Mouse (Mus musculus) limb, embryonic 14.5 days (tissue): ENCODE data around the gene Fermt2. TPM values are rescaled to one million over a fixed set of nuclear protein-coding genes. Genes with fewer than 3 reads are reported as not detected.

Source experiments
- ATAC-seq: fragments of 200-750 bp; cut with Nextera tagmentation; 2 replicates; pipeline ENCODE4 v1.8.0; 2017; ENCODE audit warnings: low read depth, moderate number of reproducible peaks, moderate TSS enrichment; ENCODE audit not compliant: low FRiP score
- DNase-seq: peaks from one replicate; pipeline ENCODE4 v3.0.0-alpha.2; 2015; ENCODE audit warnings: low spot score
- H3K27ac ChIP-seq: fragments of 300-500 bp; sonication (generic); replicated peaks from 2 replicates; pipeline ENCODE4 v1.5.1; 2014; ENCODE audit warnings: low read depth, mild to moderate bottlenecking, low read length, moderate library complexity, mixed read lengths
- H3K27me3 ChIP-seq: fragments of 300-500 bp; sonication (generic); 2 replicates; pipeline ENCODE4 v1.6.1; 2014; ENCODE audit warnings: low read length, mixed read lengths; ENCODE audit not compliant: control insufficient read depth, insufficient read depth
- H3K36me3 ChIP-seq: fragments of 300-500 bp; sonication (generic); 2 replicates; pipeline ENCODE4 v1.6.1; 2014; ENCODE audit warnings: mild to moderate bottlenecking, low read length, moderate library complexity, mixed read lengths; ENCODE audit not compliant: control insufficient read depth, insufficient read depth
- H3K4me1 ChIP-seq: fragments of 300-500 bp; sonication (generic); 2 replicates; pipeline ENCODE4 v1.6.1; 2014; ENCODE audit warnings: antibody characterized with exemption, low read length, mixed read lengths; ENCODE audit not compliant: control insufficient read depth, insufficient read depth
- H3K4me2 ChIP-seq: fragments of 300-500 bp; sonication (generic); replicated peaks from 2 replicates; pipeline ENCODE4 v1.6.1; 2014; ENCODE audit warnings: low read depth, mild to moderate bottlenecking, low read length, moderate library complexity; ENCODE audit not compliant: severe bottlenecking
- H3K4me3 ChIP-seq: fragments of 300-500 bp; sonication (generic); replicated peaks from 2 replicates; pipeline ENCODE4 v1.5.1; 2014; ENCODE audit warnings: low read length
- H3K9ac ChIP-seq: fragments of 300-500 bp; sonication (generic); 2 replicates; pipeline ENCODE4 v1.6.1; 2014; ENCODE audit warnings: mild to moderate bottlenecking, low read depth, low read length, moderate library complexity; ENCODE audit not compliant: severe bottlenecking
- H3K9me3 ChIP-seq: fragments of 300-500 bp; sonication (generic); 2 replicates; pipeline ENCODE4 v1.6.1; 2016; ENCODE audit warnings: low read length; ENCODE audit not compliant: control insufficient read depth
- POLR2A ChIP-seq: fragments of 200-500 bp; IDR thresholded peaks from 2 replicates; pipeline ENCODE4 v1.8.0; 2012; ENCODE audit warnings: inconsistent platforms, mild to moderate bottlenecking, moderate library complexity, borderline replicate concordance; ENCODE audit not compliant: insufficient read depth, insufficient read length; ENCODE audit errors: extremely low read depth
- WGBS: fragments of 180-500 bp; shearing (Covaris S2); extraction: QIAGEN DNeasy Blood & Tissue Kit; methylation state at CpG from one replicate; pipeline ENCODE4 v1.1.7; 2014; 5-methylcytosine and 5-hydroxymethylcytosine counted together
- polyA plus RNA-seq, 2 experiments: library from polyadenylated mRNA; depleted of rRNA in 1 of 2; stranded (reverse) in 1 of 2; unstranded in 1 of 2; fragments of >200 nt; fragmentation: Nextera tagmentation in 1 of 2; extraction: Ambion mirVana in 1 of 2; gene quantifications; 2 replicates each; pipeline versions ENCODE4 v1.2.1 to v1.2.3; 2012 to 2014

Gene Fermt2
- polyA plus RNA-seq, 2 experiments = 91.7 to 128 TPM

DNA sequence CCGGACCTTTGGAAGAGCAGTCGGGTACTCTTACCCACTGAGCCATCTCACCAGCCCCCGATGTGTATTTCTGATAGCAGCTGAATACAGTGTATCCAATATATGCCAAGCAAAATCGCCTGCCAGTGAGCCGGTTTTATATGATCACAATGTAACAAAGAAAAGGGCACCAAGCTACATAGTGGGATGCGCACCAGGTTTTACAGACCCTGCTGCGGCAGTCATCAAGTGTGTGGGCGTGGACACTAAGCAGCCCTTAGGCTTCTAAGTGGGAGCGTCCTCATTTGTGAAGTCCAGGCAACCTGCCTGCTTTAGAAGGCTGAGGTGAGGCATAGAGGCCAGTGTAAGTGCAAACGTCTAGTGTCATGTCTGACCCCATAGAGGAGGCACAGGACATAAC, 69.4 kb downstream of the Fermt2 start:
- H3K4me2 ChIP-seq = no peak overlapping the region
- no peak for TF ChIP-seq POLR2A
- H3K36me3 ChIP-seq = peaks cover 65% of the 10 kb centered on the region
- H3K4me1 ChIP-seq = no peaks in the 10 kb centered on the region
- no peak overlapping the region for H3K27ac ChIP-seq
- 90% methylated on average over 10 of the region's 10 CpGs for WGBS
- no peak for DNase-seq
- H3K4me3 ChIP-seq = no peak overlapping the region
- H3K27me3 ChIP-seq = no peaks in the 10 kb centered on the region
- H3K9ac ChIP-seq = no peak overlapping the region
- H3K9me3 ChIP-seq = no peaks in the 10 kb centered on the region
- no peak for ATAC-seq

DNA sequence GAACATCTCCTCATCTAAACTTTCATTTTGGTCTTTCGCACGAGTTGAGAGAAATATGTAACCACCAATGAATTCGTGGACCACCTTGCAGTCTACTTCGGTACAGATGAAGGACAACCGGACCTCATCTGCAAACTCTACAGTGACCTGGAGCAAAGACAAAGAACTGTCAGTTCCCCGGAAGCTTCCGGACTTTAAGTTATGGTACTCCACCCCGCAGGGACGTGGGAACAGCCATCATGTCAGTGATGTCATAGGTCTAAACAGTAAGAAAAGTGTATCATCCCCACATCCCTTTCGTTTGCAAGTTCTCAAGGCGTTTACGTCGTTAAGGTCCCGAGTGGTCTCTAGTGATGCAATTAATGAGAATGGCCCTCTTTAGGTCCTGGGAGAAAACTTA, 70.0 kb downstream of the Fermt2 start:
- H3K27me3 ChIP-seq = no peaks in the 10 kb centered on the region
- H3K4me2 ChIP-seq = no peak overlapping the region
- H3K36me3 ChIP-seq = peaks cover 61% of the 10 kb centered on the region
- no peak for DNase-seq
- 93% methylated on average over 14 of the region's 14 CpGs for WGBS
- no peak overlapping the region for H3K27ac ChIP-seq
- TF ChIP-seq POLR2A = no peak
- H3K9ac ChIP-seq = no peak overlapping the region
- H3K9me3 ChIP-seq = no peaks in the 10 kb centered on the region
- no peaks in the 10 kb centered on the region for H3K4me1 ChIP-seq
- no peak for ATAC-seq
- H3K4me3 ChIP-seq = no peak overlapping the region

DNA sequence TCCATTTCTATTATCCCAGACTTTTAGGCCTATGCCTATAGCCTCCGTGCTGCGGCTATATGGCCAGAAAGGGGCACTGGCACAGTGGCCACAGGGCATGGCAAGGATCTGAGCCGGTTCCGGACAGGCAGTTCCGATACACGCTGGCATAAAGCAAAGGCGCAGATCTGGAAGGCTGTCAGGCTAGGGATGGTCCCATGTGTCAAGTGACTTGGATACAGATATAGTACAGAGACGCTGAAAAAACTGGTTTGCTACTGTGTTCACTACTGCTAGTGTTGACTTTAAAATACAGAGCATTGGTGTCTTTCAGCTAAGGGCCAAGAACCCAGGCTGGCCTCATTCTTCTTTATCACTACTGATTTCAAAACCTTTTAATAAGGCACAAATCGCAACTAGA, 72.9 kb downstream of the Fermt2 start:
- ATAC-seq (no peak), DNase-seq (no peak)
- H3K4me2 ChIP-seq = no peak overlapping the region
- no peak overlapping the region for H3K4me3 ChIP-seq
- no peak overlapping the region for H3K9ac ChIP-seq
- no peaks in the 10 kb centered on the region for H3K27me3 ChIP-seq
- H3K36me3 ChIP-seq = peaks cover 37% of the 10 kb centered on the region
- H3K4me1 ChIP-seq = peaks cover 4% of the 10 kb centered on the region
- no peaks in the 10 kb centered on the region for H3K9me3 ChIP-seq
- WGBS = 80% methylated on average over 9 of the region's 9 CpGs
- no peak for TF ChIP-seq POLR2A
- H3K27ac ChIP-seq = no peak overlapping the region

DNA sequence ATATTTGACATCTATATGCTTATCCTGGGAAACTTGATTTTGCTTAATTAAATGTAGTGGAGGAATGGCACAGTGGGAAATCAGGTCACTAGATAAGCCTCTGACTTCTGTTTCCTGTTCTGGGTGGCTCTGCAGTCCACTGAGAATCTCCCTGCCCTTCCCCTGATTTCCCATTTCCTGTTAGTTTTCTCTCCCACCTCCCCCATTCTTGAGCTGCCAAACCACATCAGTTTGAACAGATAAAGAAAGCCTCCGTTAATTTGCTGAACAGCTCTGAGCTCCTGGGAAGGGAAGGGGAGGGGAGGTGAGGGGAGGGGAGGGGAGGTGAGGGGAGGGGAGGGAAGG, 73.4 kb downstream of the Fermt2 start:
- TF ChIP-seq POLR2A = no peak
- Histone ChIP-seq H3K4me3 (no peak overlapping the region), H3K9ac (no peak overlapping the region), H3K4me1 (peaks cover 4% of the 10 kb centered on the region), H3K27me3 (no peaks in the 10 kb centered on the region), H3K4me2 (no peak overlapping the region), H3K27ac (no peak overlapping the region), H3K9me3 (no peaks in the 10 kb centered on the region), H3K36me3 (peaks cover 32% of the 10 kb centered on the region)
- no peak for ATAC-seq
- 8% methylated on average over 1 of the region's 1 CpGs for WGBS
- DNase-seq = no peak

DNA sequence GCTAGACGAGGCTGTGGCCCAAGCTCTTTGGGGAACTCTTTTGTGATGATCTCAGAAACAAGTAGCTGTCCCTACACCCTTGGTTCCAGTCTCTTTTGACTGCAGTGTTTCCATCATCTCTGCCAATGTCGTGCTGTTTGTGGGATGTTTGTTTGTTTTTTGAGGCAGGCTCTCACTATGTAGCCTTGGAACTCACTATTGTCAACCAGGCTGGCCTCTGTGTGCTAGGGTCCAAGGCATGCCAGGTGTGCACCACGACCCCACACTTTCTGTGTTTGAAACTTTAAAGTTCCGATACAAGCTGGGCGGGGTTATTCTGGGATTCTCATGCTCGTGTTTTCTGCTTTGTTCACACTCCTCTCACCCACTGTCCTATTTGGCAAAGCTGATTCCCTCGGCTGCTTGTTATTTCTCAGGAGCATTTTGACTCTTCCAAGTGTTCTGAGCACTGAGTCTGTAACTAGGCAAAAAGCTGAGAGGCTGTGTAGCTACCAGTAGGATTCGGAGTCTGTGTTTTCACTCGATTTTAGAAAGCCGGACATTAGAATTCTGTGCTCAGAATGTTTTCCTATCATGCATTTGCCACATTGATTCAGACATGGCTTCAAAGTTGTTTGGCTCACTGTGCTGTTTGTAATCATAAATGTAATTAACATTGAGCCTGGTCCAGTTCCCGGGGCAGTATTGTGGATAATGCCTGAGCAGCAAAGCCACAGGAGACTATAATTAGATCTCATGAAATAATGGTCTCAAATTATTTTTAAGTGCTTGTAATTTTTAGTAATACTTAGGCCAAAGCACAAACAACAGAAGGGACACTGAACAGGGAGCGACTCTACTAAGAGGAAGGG, 74.0 kb downstream of the Fermt2 start:
- no peaks in the 10 kb centered on the region for H3K9me3 ChIP-seq

More for the DNA sequence above, 74.0 kb downstream of the Fermt2 start:
- Histone ChIP-seq H3K4me3 (no peak overlapping the region), H3K4me2 (no peak overlapping the region), H3K27me3 (no peaks in the 10 kb centered on the region), H3K4me1 (peaks cover 4% of the 10 kb centered on the region), H3K36me3 (peaks cover 26% of the 10 kb centered on the region), H3K27ac (no peak overlapping the region), H3K9ac (no peak overlapping the region)
- WGBS = 46% methylated on average over 12 of the region's 12 CpGs
- no peak for TF ChIP-seq POLR2A
- ATAC-seq (no peak), DNase-seq (no peak)
